Mouse (Mus musculus) MEL (cell line): ENCODE results near the gene Megf8.

Experiments
- CHD1 ChIP-seq: IDR thresholded peaks from 2 replicates; pipeline ENCODE4 v1.6.1; 2012; ENCODE audit warnings: low read depth, mild to moderate bottlenecking, inconsistent platforms, low read length, improper control_type of control experiment
- CHD2 ChIP-seq: IDR thresholded peaks from 2 replicates; pipeline ENCODE4 v1.6.1; 2011; ENCODE audit warnings: low read length, improper control_type of control experiment
- CTCF ChIP-seq, 3 experiments: IDR thresholded peaks in 2 of 3; conservative IDR thresholded peaks in 1 of 3; 2 replicates each; pipeline ENCODE4 v1.5.1; 2011 to 2012; ENCODE audit warnings: low read length in 3 of 3, low read depth in 2 of 3, mild to moderate bottlenecking in 2 of 3, improper control_type of control experiment in 1 of 3, inconsistent platforms in 1 of 3, mixed read lengths in 1 of 3, moderate library complexity in 1 of 3; ENCODE audit not compliant: control insufficient read depth in 1 of 3, insufficient read depth in 1 of 3, poor library complexity in 1 of 3, severe bottlenecking in 1 of 3
- EP300 ChIP-seq, 2 experiments: IDR thresholded peaks; 2 replicates each; pipeline ENCODE4 v1.6.1; 2011; ENCODE audit warnings: improper control_type of control experiment in 2 of 2, low read length in 2 of 2, low read depth in 1 of 2, mild to moderate bottlenecking in 1 of 2
- GABPA ChIP-seq: IDR thresholded peaks from 2 replicates; pipeline ENCODE4 v1.6.1; 2012; ENCODE audit warnings: low read depth, mild to moderate bottlenecking, inconsistent platforms, low read length, improper control_type of control experiment, moderate library complexity
- MYB ChIP-seq: IDR thresholded peaks from 2 replicates; pipeline ENCODE4 v1.6.1; 2011; ENCODE audit warnings: mild to moderate bottlenecking, low read depth, low read length, improper control_type of control experiment
- NRF1 ChIP-seq: IDR thresholded peaks from 2 replicates; pipeline ENCODE4 v1.6.1; 2014; ENCODE audit warnings: low read depth, mild to moderate bottlenecking, inconsistent platforms, low read length, improper control_type of control experiment, moderate library complexity; ENCODE audit not compliant: poor library complexity, insufficient read depth, severe bottlenecking
- POLR2A ChIP-seq, 2 experiments: IDR thresholded peaks; 2 replicates each; pipeline ENCODE4 v1.6.1; 2011 to 2012; ENCODE audit warnings: low read length in 2 of 2, mild to moderate bottlenecking in 2 of 2, control low read depth in 1 of 2, improper control_type of control experiment in 1 of 2, low read depth in 1 of 2, moderate library complexity in 1 of 2; ENCODE audit not compliant: control insufficient read depth in 1 of 2, insufficient read depth in 1 of 2, poor library complexity in 1 of 2
- POLR2AphosphoS2 ChIP-seq: IDR thresholded peaks from 2 replicates; pipeline ENCODE4 v1.6.1; 2011; ENCODE audit warnings: low read length, improper control_type of control experiment
- SIN3A ChIP-seq: IDR thresholded peaks from 2 replicates; pipeline ENCODE4 v1.6.1; 2012; ENCODE audit warnings: low read length, improper control_type of control experiment, inconsistent platforms
- TCF12 ChIP-seq: IDR thresholded peaks from 2 replicates; pipeline ENCODE4 v1.6.1; 2014; ENCODE audit warnings: low read depth, mild to moderate bottlenecking, inconsistent platforms, low read length, improper control_type of control experiment, moderate library complexity
- USF1 ChIP-seq: IDR thresholded peaks from 2 replicates; pipeline ENCODE4 v1.6.1; 2014; ENCODE audit warnings: low read depth, mild to moderate bottlenecking, inconsistent platforms, low read length, improper control_type of control experiment, moderate library complexity

GRCm38 (mm10) chr7:25315306-25316041 lies 1.5 kb upstream of the Megf8 start:
- no peak for TF ChIP-seq POLR2AphosphoS2
- no peak for TF ChIP-seq USF1
- TF ChIP-seq POLR2A (IDR thresholded peaks at IDR 0.05; ENCODE audit: control insufficient read depth in 1 of 2, insufficient read depth in 1 of 2, low read depth in 1 of 2, low read length in 2 of 2, poor library complexity in 1 of 2): no peak
- no peak for TF ChIP-seq NRF1
- no peak for TF ChIP-seq CHD2
- no peak for TF ChIP-seq EP300 (IDR thresholded peaks at IDR 0.05; ENCODE audit: low read depth in 1 of 2, low read length in 2 of 2)
- TF ChIP-seq TCF12: no peak
- TF ChIP-seq GABPA: no peak
- TF ChIP-seq SIN3A: no peak
- no peak for TF ChIP-seq CHD1
- no peak for TF ChIP-seq MYB
- TF ChIP-seq CTCF (IDR thresholded peaks at IDR 0.05 in 2 of 3, conservative IDR thresholded peaks at IDR 0.05 in 1 of 3; ENCODE audit: control insufficient read depth in 1 of 3, insufficient read depth in 1 of 3, low read depth in 2 of 3, low read length in 3 of 3, poor library complexity in 1 of 3, severe bottlenecking in 1 of 3): no peak
